Mouse (Mus musculus): ENCODE measurements at regions not wholly inside any gene's neighbourhood (a gene's known extent, or its start where the extent isn't known, plus 50 kb on each side); places are given as distances from the start of the nearest gene placed in this dataset.

- H3K4me3 ChIP-seq: no peak overlapping the region
- peaks cover 17% of the 10 kb centered on the region for H3K4me1 ChIP-seq (replicated peaks)
- no peak overlapping the region for H3K9ac ChIP-seq
- no peak for ATAC-seq (replicated peaks; ENCODE audit: insufficient number of reproducible peaks, insufficient read depth, low FRiP score, low read depth)
- H3K9me3 ChIP-seq (replicated peaks): no peaks in the 10 kb centered on the region
- H3K27ac ChIP-seq: no peak overlapping the region
- WGBS: 27% methylated on average over 20 of the region's 20 CpGs
- peak overlapping the region; percentile 28 for H3K4me2 ChIP-seq
- peaks cover 19% of the 10 kb centered on the region for H3K27me3 ChIP-seq
- H3K36me3 ChIP-seq: no peaks in the 10 kb centered on the region
Observed at GRCm38 (mm10) chr5:118434718-118435555, 125.5 kb upstream of the Med13l start.

GRCm38 (mm10) chr5:118435556-118435950 is 124.9 kb upstream of the Med13l start:
- Histone ChIP-seq H3K9ac (no peak overlapping the region), H3K4me1 (replicated peaks) (peaks cover 17% of the 10 kb centered on the region), H3K27me3 (peaks cover 19% of the 10 kb centered on the region), H3K4me2 (peak overlapping the region; percentile 28; the same call in 1 of the 2 replicates), H3K4me3 (no peak overlapping the region), H3K9me3 (replicated peaks) (no peaks in the 10 kb centered on the region), H3K27ac (no peak overlapping the region), H3K36me3 (no peaks in the 10 kb centered on the region)
- 30% methylated on average over 7 of the region's 7 CpGs for WGBS
- ATAC-seq (replicated peaks; ENCODE audit: insufficient number of reproducible peaks, insufficient read depth, low FRiP score, low read depth): no peak

GRCm38 (mm10) chr5:118436035-118436434 is 124.4 kb upstream of the Med13l start:
- no peak overlapping the region for H3K4me3 ChIP-seq
- 34% methylated on average over 9 of the region's 9 CpGs for WGBS
- ATAC-seq (replicated peaks; ENCODE audit: insufficient number of reproducible peaks, insufficient read depth, low FRiP score, low read depth): no peak
- H3K27me3 ChIP-seq: peaks cover 19% of the 10 kb centered on the region
- no peak overlapping the region for H3K9ac ChIP-seq
- no peak overlapping the region for H3K27ac ChIP-seq
- no peaks in the 10 kb centered on the region for H3K9me3 ChIP-seq (replicated peaks)
- H3K36me3 ChIP-seq: no peaks in the 10 kb centered on the region
- H3K4me2 ChIP-seq: no peak overlapping the region
- peaks cover 17% of the 10 kb centered on the region for H3K4me1 ChIP-seq (replicated peaks)

DNA sequence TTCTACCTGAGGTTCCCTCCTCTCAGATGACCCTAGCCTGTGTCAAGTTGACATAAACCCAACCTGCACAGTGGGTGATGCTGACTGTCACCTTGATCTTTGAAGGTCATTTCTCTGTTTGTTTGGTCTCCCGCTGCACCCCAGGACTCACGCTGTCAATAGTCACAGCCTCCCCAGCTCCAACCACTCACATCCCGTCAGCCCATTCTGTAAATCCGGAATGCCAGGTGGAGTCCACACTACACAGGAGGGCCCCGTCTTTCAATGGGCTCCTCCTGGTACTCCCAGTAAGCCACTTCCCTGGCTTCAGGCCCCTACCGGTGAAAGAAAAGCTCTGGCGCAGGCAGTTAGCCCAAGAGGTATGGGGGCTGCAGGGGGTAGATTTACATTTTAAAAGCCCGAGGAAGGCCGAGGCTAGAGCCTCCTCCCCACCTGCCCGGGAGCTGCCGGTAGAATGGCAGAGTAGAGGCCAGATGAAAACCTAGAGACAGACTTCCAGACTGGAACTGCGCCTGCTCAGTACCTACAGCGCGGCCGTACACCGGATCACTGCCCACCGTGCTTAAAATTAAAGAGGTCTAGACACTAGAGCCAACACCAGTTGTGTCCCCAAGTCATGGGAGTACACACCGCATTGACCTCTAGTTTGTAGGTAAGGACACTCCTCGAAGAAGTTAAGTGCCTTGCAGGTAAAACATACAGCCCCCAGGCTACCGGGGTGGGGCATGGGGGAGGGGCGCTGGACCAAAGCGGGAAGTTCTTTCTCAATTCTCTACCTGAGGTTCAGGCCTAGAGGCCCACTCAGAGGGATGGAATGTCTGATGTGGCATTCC is 123.8 kb upstream of the Med13l start:
- Histone ChIP-seq H3K27me3 (peaks cover 19% of the 10 kb centered on the region), H3K4me3 (no peak overlapping the region), H3K9ac (no peak overlapping the region), H3K27ac (no peak overlapping the region), H3K9me3 (replicated peaks) (no peaks in the 10 kb centered on the region), H3K4me1 (replicated peaks) (peaks cover 17% of the 10 kb centered on the region), H3K4me2 (peak overlapping the region; percentile 32), H3K36me3 (no peaks in the 10 kb centered on the region)
- no peak for ATAC-seq (replicated peaks; ENCODE audit: insufficient number of reproducible peaks, insufficient read depth, low FRiP score, low read depth)
- WGBS: 22% methylated on average over 22 of the region's 22 CpGs

DNA sequence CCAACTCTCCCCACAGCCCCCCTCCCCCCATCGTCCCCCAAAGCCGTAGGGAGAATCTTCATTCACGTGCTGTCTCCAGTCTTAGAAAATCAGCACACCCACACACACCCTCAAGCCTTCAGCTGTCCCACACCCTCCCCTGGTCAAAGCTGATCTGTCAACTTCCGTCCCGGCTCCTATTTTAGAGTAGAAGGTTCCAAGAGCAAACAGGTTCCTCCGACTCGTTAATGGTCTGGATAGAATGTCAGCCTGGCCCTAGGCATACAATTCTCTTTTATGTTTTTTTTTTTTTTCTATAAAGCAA is 123.2 kb upstream of the Med13l start:
- H3K27ac ChIP-seq: no peak overlapping the region
- H3K4me2 ChIP-seq: peak overlapping the region; percentile 32; the same call in 1 of the 2 replicates
- H3K36me3 ChIP-seq: no peaks in the 10 kb centered on the region
- no peaks in the 10 kb centered on the region for H3K9me3 ChIP-seq (replicated peaks)
- H3K9ac ChIP-seq: no peak overlapping the region
- H3K4me3 ChIP-seq: no peak overlapping the region
- WGBS: 28% methylated on average over 7 of the region's 7 CpGs
- ATAC-seq (replicated peaks; ENCODE audit: insufficient number of reproducible peaks, insufficient read depth, low FRiP score, low read depth): no peak
- H3K4me1 ChIP-seq (replicated peaks): peaks cover 17% of the 10 kb centered on the region
- peaks cover 19% of the 10 kb centered on the region for H3K27me3 ChIP-seq

- no peak overlapping the region for H3K27ac ChIP-seq
- H3K9ac ChIP-seq: no peak overlapping the region
- no peak for ATAC-seq (replicated peaks; ENCODE audit: insufficient number of reproducible peaks, insufficient read depth, low FRiP score, low read depth)
- H3K36me3 ChIP-seq: no peaks in the 10 kb centered on the region
- no peak overlapping the region for H3K4me3 ChIP-seq
- H3K4me1 ChIP-seq (replicated peaks): peaks cover 17% of the 10 kb centered on the region
- peaks cover 19% of the 10 kb centered on the region for H3K27me3 ChIP-seq
- no peaks in the 10 kb centered on the region for H3K9me3 ChIP-seq (replicated peaks)
- 49% methylated on average over 6 of the region's 6 CpGs for WGBS
- H3K4me2 ChIP-seq: no peak overlapping the region
Observed at GRCm38 (mm10) chr5:118438016-118438415, 122.5 kb upstream of the Med13l start.

DNA sequence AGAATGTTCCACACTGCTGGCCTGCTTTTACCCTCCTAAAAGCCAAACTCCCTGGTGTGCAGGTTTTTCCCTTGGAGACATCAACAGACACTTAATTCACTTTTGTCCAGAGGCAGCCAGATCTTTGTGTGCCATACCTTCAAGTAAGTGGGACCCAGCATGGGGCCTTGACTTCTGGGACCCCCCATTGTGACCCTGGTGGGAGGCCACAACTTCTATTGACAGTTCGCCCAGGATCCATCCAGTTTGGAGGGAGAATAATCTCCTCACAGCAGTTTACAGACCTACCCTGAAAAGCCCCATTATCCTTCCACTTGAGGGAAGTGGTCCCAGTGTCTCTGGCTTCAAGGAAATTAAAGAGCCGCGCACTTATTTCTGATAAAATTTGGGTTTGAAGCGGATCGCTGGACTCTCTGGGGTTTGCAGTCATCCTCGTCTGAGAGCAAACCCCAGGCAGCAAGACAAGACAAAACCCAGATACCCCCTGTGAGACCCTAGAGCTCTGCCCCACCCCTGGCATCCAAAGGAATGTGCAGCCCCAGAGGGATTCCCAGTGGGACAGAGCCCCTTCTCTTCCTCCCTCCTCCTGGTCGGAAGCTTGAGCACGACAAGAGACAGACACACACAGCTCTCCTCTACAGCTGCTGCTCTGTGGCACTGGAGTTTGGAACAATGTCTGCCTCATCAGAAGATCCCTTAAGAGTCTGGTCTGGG is 115.8 kb upstream of the Med13l start:
- ATAC-seq (replicated peaks; ENCODE audit: insufficient number of reproducible peaks, insufficient read depth, low FRiP score, low read depth): no peak
- Histone ChIP-seq H3K9ac (no peak overlapping the region), H3K36me3 (no peaks in the 10 kb centered on the region), H3K4me1 (replicated peaks) (peaks cover 12% of the 10 kb centered on the region), H3K27ac (no peak overlapping the region), H3K4me2 (no peak overlapping the region), H3K27me3 (0 out of 2 replicates have a peak, but pooled peaks cover 12% of the 10 kb centered on the region), H3K9me3 (replicated peaks) (no peaks in the 10 kb centered on the region), H3K4me3 (no peak overlapping the region)
- WGBS: 36% methylated on average over 8 of the region's 8 CpGs

DNA sequence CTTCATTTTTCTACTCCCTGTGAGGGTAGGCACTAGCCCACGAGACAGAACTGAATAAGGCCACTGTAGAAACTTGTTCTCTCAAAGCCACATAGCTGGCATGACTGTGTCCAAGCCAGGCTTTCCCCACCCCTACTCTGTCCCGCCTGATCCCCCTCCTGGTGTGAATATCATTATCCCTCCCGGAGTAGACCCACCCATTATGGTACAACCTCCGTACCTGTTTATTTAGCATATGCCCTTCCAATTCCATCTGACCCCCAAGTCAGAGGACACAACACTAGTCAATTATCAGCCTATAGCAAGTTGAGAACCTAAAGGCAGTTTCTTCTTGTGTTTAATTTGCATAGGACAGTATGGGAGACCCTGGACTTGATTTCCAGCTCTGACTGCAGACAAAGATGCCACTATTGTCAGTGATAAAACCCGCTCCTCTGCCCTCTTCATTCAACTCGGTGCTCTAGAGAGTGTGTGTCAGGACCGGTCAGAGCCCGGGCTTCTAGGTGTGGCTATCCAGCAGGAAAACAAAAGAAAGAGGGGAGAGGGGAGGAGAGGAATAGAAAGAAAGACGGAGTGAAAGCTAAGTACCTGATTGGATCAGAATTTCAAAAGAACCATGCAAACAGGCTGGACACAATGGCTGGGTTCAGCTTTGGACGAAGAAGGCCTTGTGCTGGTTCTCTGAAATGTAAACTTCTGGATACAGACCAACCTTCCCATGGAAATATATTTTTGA is 115.1 kb upstream of the Med13l start:
- 55% methylated on average over 10 of the region's 10 CpGs for WGBS
- H3K4me1 ChIP-seq (replicated peaks): peaks cover 12% of the 10 kb centered on the region
- no peaks in the 10 kb centered on the region for H3K9me3 ChIP-seq (replicated peaks)
- H3K27ac ChIP-seq: no peak overlapping the region
- H3K27me3 ChIP-seq: 0 out of 2 replicates have a peak, but pooled peaks cover 12% of the 10 kb centered on the region
- H3K36me3 ChIP-seq: no peaks in the 10 kb centered on the region
- no peak overlapping the region for H3K9ac ChIP-seq
- ATAC-seq (replicated peaks; ENCODE audit: insufficient number of reproducible peaks, insufficient read depth, low FRiP score, low read depth): no peak
- no peak overlapping the region for H3K4me2 ChIP-seq
- H3K4me3 ChIP-seq: no peak overlapping the region

DNA sequence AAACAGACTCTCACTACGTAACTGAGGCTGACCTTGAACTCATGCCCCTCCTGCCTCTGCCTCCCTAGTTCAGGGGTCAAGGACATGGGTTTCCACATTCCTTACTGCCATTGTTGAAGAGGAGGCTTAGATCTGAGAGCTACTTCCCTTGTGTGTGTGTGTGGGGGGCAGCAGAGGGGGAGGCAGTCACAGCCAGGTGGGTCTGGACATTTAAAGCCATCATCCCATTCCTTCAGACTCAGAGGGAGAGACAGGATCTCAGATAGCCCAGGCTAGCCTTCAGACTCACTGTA is 114.5 kb upstream of the Med13l start:
- H3K27me3 ChIP-seq: 0 out of 2 replicates have a peak, but pooled peaks cover 12% of the 10 kb centered on the region
- no peaks in the 10 kb centered on the region for H3K36me3 ChIP-seq
- no peak overlapping the region for H3K9ac ChIP-seq
- no peak for ATAC-seq (replicated peaks; ENCODE audit: insufficient number of reproducible peaks, insufficient read depth, low FRiP score, low read depth)
- 83% methylated on average over 1 of the region's 1 CpGs for WGBS
- H3K27ac ChIP-seq: no peak overlapping the region
- H3K4me2 ChIP-seq: no peak overlapping the region
- no peak overlapping the region for H3K4me3 ChIP-seq
- no peaks in the 10 kb centered on the region for H3K9me3 ChIP-seq (replicated peaks)
- peaks cover 12% of the 10 kb centered on the region for H3K4me1 ChIP-seq (replicated peaks)

- ATAC-seq (replicated peaks; ENCODE audit: insufficient number of reproducible peaks, insufficient read depth, low FRiP score, low read depth): no peak
- no peak overlapping the region for H3K9ac ChIP-seq
- H3K27ac ChIP-seq: no peak overlapping the region
- H3K9me3 ChIP-seq (replicated peaks): no peaks in the 10 kb centered on the region
- peaks cover 12% of the 10 kb centered on the region for H3K4me1 ChIP-seq (replicated peaks)
- H3K4me2 ChIP-seq: no peak overlapping the region
- no peak overlapping the region for H3K4me3 ChIP-seq
- WGBS: 37% methylated on average over 6 of the region's 6 CpGs
- H3K27me3 ChIP-seq: 0 out of 2 replicates have a peak, but pooled peaks cover 12% of the 10 kb centered on the region
- no peaks in the 10 kb centered on the region for H3K36me3 ChIP-seq
Observed at GRCm38 (mm10) chr5:118446878-118447277, 113.6 kb upstream of the Med13l start.

GRCm38 (mm10) chr5:118447366-118447765 is 113.1 kb upstream of the Med13l start:
- H3K27ac ChIP-seq: no peak overlapping the region
- 50% methylated on average over 5 of the region's 5 CpGs for WGBS

More at GRCm38 (mm10) chr5:118447366-118447765, 113.1 kb upstream of the Med13l start:
- no peaks in the 10 kb centered on the region for H3K36me3 ChIP-seq
- peaks cover 12% of the 10 kb centered on the region for H3K4me1 ChIP-seq (replicated peaks)
- no peak overlapping the region for H3K4me2 ChIP-seq
- no peak for ATAC-seq (replicated peaks; ENCODE audit: insufficient number of reproducible peaks, insufficient read depth, low FRiP score, low read depth)
- no peaks in the 10 kb centered on the region for H3K9me3 ChIP-seq (replicated peaks)
- 0 out of 2 replicates have a peak, but pooled peaks cover 12% of the 10 kb centered on the region for H3K27me3 ChIP-seq
- H3K9ac ChIP-seq: no peak overlapping the region
- no peak overlapping the region for H3K4me3 ChIP-seq

Data from heart, embryonic 15.5 days (tissue).